Mouse (Mus musculus): ENCODE data around the gene Fndc8. TPM values are rescaled to one million over a fixed set of nuclear protein-coding genes. Genes with fewer than 3 reads are reported as not detected.

Gene Fndc8
- total and polyA plus RNA-seq, 2 experiments from 2014 or later: 0.13 TPM; not detected in 1

DNA sequence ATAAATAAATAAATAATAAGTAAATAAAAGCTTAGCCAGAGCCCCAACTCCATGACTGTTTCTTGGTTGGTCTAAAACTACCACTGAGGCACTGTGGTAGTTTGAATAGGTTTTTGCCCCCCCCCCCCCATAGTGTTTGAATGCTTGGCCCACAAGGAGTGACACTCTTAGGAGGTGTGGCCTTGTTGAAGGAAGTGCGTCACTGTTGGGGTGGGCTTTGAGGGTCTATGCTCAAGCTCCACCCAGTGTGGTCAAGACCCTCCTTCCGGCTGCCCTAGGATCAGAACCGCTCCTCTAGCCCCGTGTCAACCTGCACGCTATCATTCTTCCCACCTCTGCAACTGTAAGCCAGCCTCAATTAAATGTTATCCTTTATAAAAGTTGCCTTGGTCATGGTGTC, 16.3 kb upstream of the Fndc8 start:
- H3K9me3 ChIP-seq (ENCODE audit: low read length): no peaks in the 10 kb centered on the region
- no peak for DNase-seq (ENCODE audit: low spot score)
- H3K36me3 ChIP-seq (ENCODE audit: insufficient read depth, low read length): peaks cover 5% of the 10 kb centered on the region; the same call in 1 of the 2 replicates
- no peak for TF ChIP-seq CTCF (IDR thresholded peaks at IDR 0.05; ENCODE audit: low read depth)
- H3K27me3 ChIP-seq (ENCODE audit: insufficient read depth, low read length): no peaks in the 10 kb centered on the region
- no peak overlapping the region for H3K4me2 ChIP-seq (ENCODE audit: low read depth, low read length)
- no peaks in the 10 kb centered on the region for H3K4me1 ChIP-seq (ENCODE audit: insufficient read depth, low read length)
- H3K27ac ChIP-seq: no peak overlapping the region
- H3K4me3 ChIP-seq (ENCODE audit: low read length): no peak overlapping the region
- WGBS: 92% methylated on average over 5 of the region's 5 CpGs
- no peak for ATAC-seq
- no peak overlapping the region for H3K9ac ChIP-seq (replicated peaks; ENCODE audit: low read length)

DNA sequence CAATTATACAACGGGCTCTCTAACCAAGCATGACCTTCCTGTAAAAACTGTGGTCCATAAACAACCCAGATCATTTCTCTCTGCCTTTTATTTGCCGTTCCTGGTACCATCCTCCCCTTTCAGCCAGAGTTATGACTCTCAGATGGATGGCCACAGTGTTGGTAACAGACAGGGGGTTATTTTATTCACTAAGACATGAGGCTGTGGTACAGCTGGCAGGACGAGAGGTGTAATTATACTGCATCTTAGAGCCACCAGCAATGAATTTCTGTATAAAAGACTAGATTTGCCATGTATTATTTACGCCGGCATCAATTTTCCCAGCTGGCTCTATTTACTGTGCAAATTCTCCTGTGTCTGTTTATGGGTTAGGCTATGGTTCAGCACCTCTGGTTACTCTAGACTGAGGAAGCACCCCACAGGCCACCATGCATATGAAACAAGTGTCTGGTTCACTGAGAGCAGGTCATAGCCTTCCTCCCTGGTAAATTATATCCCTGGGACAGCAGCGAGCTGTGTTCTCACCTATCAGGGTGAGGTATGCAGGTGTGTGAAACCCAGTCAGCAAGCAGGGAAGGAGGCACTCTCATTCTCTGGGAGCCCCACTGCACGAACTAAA, 14.1 kb upstream of the Fndc8 start:
- H3K4me1 ChIP-seq (ENCODE audit: insufficient read depth, low read length): no peaks in the 10 kb centered on the region
- H3K4me3 ChIP-seq (ENCODE audit: low read length): no peak overlapping the region
- H3K4me2 ChIP-seq (ENCODE audit: low read depth, low read length): no peak overlapping the region
- H3K27ac ChIP-seq: no peak overlapping the region
- ATAC-seq: no peak
- H3K27me3 ChIP-seq (ENCODE audit: insufficient read depth, low read length): no peaks in the 10 kb centered on the region
- no peaks in the 10 kb centered on the region for H3K9me3 ChIP-seq (ENCODE audit: low read length)
- H3K9ac ChIP-seq (replicated peaks; ENCODE audit: low read length): no peak overlapping the region
- H3K36me3 ChIP-seq (ENCODE audit: insufficient read depth, low read length): peaks cover 5% of the 10 kb centered on the region; the same call in 1 of the 2 replicates
- WGBS: 84% methylated on average over 7 of the region's 7 CpGs
- no peak for DNase-seq (ENCODE audit: low spot score)
- no peak for TF ChIP-seq CTCF (IDR thresholded peaks at IDR 0.05; ENCODE audit: low read depth)

DNA sequence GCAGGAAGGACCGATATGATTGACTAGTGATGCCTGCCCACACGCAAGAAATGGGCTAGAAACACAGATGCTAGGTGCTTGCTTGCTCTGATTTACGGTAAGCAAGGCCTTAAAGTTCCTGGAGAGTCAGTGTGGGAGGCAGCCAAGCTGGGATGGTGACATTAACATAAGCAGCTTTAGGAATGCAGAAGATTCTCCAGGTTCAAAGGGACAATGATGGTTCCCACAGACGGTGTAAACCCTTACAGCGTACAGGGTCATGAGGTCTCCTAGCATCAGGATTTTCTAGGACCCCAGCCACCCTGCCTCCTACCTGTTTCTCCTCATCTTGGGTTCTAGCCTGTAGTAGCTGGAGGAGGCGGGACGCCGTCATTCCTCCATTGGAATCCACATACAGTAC, 8.7 kb upstream of the Fndc8 start:
- H3K27me3 ChIP-seq (ENCODE audit: insufficient read depth, low read length): no peaks in the 10 kb centered on the region
- TF ChIP-seq CTCF (IDR thresholded peaks at IDR 0.05; ENCODE audit: low read depth): no peak
- H3K4me3 ChIP-seq (ENCODE audit: low read length): no peak overlapping the region
- H3K27ac ChIP-seq: no peak overlapping the region
- H3K36me3 ChIP-seq (ENCODE audit: insufficient read depth, low read length): peaks cover 5% of the 10 kb centered on the region; the same call in 1 of the 2 replicates
- DNase-seq (ENCODE audit: low spot score) (no peak), ATAC-seq (no peak)
- WGBS: 75% methylated on average over 8 of the region's 8 CpGs
- H3K4me1 ChIP-seq (ENCODE audit: insufficient read depth, low read length): no peaks in the 10 kb centered on the region
- H3K9ac ChIP-seq (replicated peaks; ENCODE audit: low read length): no peak overlapping the region
- H3K9me3 ChIP-seq (ENCODE audit: low read length): no peaks in the 10 kb centered on the region
- H3K4me2 ChIP-seq (ENCODE audit: low read depth, low read length): no peak overlapping the region

DNA sequence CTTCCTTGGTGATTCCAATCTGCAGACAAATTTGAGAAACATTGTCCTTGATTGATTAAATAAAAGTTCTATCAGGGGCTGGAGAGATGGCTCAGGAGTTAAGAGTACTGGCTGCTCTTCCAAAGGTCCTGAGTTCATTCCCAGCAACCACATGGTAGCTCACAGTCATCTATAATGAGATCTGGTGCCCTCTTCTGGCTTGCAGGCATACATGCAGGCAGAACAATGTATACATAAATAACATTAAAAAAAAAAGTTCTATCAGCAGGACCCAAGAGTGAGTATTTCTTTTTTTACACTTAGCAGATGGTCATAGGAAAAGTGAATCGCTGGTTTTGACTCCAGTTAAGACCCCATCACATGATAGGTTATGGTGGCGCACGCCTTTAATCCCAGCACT, 5.4 kb upstream of the Fndc8 start:
- Histone ChIP-seq H3K4me2 (ENCODE audit: low read depth, low read length) (no peak overlapping the region), H3K4me3 (ENCODE audit: low read length) (no peak overlapping the region), H3K36me3 (ENCODE audit: insufficient read depth, low read length) (no peaks in the 10 kb centered on the region), H3K27ac (no peak overlapping the region), H3K4me1 (ENCODE audit: insufficient read depth, low read length) (peaks cover 6% of the 10 kb centered on the region; the same call in 1 of the 2 replicates), H3K27me3 (ENCODE audit: insufficient read depth, low read length) (0 out of 2 replicates have a peak, but pooled peaks cover 4% of the 10 kb centered on the region), H3K9me3 (ENCODE audit: low read length) (no peaks in the 10 kb centered on the region), H3K9ac (replicated peaks; ENCODE audit: low read length) (no peak overlapping the region)
- ATAC-seq (no peak), DNase-seq (ENCODE audit: low spot score) (no peak)
- peak; percentile 54 for TF ChIP-seq CTCF (IDR thresholded peaks at IDR 0.05; ENCODE audit: low read depth)
- 90% methylated on average over 3 of the region's 3 CpGs for WGBS

DNA sequence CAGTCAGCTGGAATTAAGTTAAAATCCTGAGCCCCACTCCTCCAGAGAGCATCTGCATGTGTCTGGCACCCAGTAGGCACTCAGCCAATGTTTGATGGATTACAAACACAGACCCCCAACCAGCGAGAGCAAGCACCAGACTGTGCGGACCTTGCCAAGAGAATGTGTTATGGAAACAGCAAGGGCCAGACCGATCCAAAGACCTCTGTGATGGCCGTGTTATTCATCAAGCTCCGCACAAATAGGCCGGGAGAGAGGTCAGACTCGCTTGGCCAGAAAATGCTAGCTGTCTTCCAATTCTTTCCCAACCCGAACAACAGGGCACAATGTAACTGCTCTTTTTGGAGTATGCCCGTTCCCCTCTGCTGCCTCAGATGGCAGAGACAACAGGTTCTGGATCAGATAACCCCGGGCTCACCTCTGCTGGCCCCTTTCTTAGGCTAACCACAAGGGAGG, 3.4 kb upstream of the Fndc8 start:
- no peak overlapping the region for H3K9ac ChIP-seq (replicated peaks; ENCODE audit: low read length)
- H3K4me3 ChIP-seq (ENCODE audit: low read length): no peak overlapping the region
- peak; percentile 62 for ATAC-seq
- no peaks in the 10 kb centered on the region for H3K9me3 ChIP-seq (ENCODE audit: low read length)
- peaks cover 11% of the 10 kb centered on the region; the same call in 1 of the 2 replicates for H3K27me3 ChIP-seq (ENCODE audit: insufficient read depth, low read length)
- H3K27ac ChIP-seq: no peak overlapping the region
- TF ChIP-seq CTCF (IDR thresholded peaks at IDR 0.05; ENCODE audit: low read depth): no peak
- no peaks in the 10 kb centered on the region for H3K36me3 ChIP-seq (ENCODE audit: insufficient read depth, low read length)
- peak; percentile 77 for DNase-seq (ENCODE audit: low spot score)
- 21% methylated on average over 10 of the region's 10 CpGs for WGBS
- H3K4me2 ChIP-seq (ENCODE audit: low read depth, low read length): peak overlapping the region; percentile 95
- peaks cover 6% of the 10 kb centered on the region; the same call in 1 of the 2 replicates for H3K4me1 ChIP-seq (ENCODE audit: insufficient read depth, low read length)

DNA sequence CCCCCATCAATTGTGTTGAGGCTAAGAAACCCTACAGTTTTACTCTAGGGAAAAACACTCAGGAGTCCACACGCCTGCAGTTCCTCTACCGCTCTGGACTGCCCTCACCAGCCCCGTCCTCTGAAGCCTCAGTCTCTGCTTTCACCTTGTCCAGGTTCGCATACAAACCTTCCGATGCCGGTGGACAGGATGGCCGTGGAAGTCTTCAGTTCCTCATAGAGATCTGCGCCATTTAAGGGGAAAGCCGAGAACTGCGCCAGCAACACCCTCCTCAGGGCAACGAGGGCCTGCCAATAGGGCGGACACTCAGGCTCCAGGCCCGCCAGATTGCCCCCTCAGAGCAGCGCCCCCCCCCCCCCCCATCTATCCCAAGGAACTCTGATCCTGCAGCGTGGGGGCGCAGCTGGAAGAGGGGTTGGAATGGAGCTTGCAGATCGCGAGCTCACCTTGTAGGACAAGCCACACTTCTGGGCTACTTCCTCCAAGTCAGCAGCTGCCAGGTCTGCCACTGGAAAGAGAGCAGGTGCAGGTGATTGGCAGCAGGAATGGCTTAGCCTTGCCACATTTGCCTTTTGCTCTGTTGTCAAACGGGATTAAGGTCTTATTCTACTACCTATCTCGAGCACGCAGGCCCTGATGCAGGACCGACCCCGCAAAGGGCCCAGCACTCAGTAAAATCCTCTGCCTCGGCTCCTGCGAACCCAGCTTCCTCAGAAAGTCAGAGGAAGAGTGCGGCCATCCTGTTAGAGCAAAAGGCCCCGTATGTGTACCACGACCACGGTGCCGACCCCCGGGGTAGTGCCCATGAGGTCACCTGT, 2.2 kb upstream of the Fndc8 start:
- ATAC-seq (peak; percentile 19), DNase-seq (ENCODE audit: low spot score) (peak; percentile 39)
- H3K4me1 ChIP-seq (ENCODE audit: insufficient read depth, low read length): peaks cover 6% of the 10 kb centered on the region; the same call in 1 of the 2 replicates
- H3K4me3 ChIP-seq (ENCODE audit: low read length): peak overlapping the region; percentile 50
- no peak for TF ChIP-seq CTCF (IDR thresholded peaks at IDR 0.05; ENCODE audit: low read depth)
- peak overlapping the region; percentile 52 for H3K9ac ChIP-seq (replicated peaks; ENCODE audit: low read length)
- H3K36me3 ChIP-seq (ENCODE audit: insufficient read depth, low read length): no peaks in the 10 kb centered on the region
- H3K4me2 ChIP-seq (ENCODE audit: low read depth, low read length): peak overlapping the region; percentile 95
- 5% methylated on average over 31 of the region's 31 CpGs for WGBS
- H3K27me3 ChIP-seq (ENCODE audit: insufficient read depth, low read length): peaks cover 11% of the 10 kb centered on the region; the same call in 1 of the 2 replicates
- no peaks in the 10 kb centered on the region for H3K9me3 ChIP-seq (ENCODE audit: low read length)
- H3K27ac ChIP-seq: peak overlapping the region; percentile 45; the same call in 1 of the 2 replicates
